Mouse (Mus musculus) urinary bladder, adult 18-20 months (tissue): ENCODE data around the gene Eef1akmt3.
"Not testable (repeated sequence)": the region's sequence is repeated elsewhere in the genome, so short reads cannot be mapped to it uniquely, and the experiment has no call there.

ENCODE experiments used
- DNase-seq, 2 experiments: peaks; one replicate each; pipeline ENCODE4 v3.0.0; 2022; ENCODE audit warnings: low spot score in 2 of 2, mixed read lengths in 2 of 2

Eef1akmt3 gene

DNA sequence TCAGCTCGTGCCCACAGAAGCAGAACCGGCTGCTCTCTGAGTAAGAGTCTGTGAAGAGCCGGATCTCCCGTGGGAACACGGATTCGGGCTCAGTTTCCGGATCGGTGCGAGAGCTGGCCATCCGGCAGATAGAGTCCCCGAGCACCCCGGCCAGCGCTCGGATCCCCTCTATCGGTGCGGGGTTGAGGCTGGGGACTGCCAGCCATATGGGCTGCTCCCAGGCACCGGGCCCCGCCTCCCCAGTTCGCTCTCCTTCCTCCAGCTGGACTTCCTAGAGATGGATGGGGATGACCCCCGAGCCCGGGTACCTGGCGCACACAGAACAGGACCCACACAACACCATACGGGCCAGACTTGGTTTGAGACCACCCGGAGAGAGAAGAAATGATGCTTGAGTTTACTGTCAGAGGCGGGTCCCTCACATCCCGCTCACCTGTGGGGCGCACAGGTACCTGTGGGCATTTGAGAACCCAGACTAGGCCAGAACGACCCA, at the start of gene Eef1akmt3, which contains the start of gene Mettl1:
Gene Eef1akmt3, minus strand, starts transcription at position 240 of the 493 bp plus-strand sequence.
Gene Mettl1, plus strand, starts transcription at position 141 of the 493 bp plus-strand sequence.
- DNase-seq, result no peak

- no peak for DNase-seq
Observed at GRCm38 (mm10) chr10:127090560-127091411, 49.5 kb upstream of the Eef1akmt3 start.

DNA sequence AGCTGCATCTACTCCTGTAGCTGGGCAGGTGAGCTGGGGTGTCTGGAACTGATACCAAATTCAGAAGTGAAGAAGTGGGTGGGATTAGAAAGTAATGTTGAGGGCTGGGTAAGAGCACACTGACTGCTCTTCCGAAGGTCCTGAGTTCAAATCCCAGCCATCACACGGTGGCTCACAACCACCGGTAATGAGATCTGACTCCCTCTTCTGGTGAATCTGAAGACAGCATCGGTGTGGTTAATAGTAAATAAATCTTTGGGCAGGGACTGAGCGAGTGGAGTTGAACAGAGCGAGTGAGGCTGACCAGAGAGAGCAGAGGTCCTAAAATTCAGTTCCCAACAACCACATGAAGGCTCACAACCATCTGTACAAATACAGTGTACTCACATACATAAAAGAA, 44.3 kb upstream of the Eef1akmt3 start:
- DNase-seq, result no peak

DNA sequence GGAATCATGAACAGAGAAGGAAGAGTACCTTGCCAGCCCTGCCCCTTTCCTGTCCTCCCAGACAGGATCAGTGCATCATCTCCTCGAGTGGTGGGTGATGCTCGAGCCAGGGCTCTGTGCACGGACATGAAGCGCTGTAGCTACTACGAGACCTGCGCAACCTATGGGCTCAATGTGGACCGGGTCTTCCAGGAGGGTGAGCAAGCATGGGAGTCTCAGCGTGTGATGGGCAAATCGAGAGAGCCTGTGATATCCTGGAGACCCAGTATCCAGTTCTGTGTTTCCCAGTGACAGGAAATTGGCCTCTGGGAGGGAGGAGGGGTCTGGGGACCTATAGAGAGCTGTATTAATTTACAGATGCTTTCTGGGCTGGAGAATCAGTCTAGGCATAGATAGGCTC, 43.7 kb upstream of the Eef1akmt3 start:
- DNase-seq, result no peak

DNA sequence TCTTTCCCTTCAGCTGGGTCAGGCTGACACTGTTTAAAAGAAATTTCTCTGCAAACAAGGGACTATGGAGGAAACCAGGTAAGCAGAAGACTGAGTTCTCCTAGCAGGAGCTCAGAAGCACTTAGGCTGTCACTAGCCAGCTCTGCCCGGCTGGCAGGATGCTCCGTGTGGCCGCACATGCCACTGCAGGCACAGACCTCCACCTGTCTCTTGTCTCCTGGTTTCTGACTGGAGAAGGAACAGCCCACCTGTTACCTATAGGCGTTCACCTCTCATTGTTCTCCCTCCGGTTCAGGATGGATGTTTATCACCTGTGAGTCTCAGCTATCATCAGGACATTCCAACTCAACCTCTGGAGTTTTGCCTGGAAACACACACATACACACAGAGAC, 42.6 kb upstream of the Eef1akmt3 start:
- no peak for DNase-seq

GRCm38 (mm10) chr10:127083292-127083914, 42.1 kb upstream of the Eef1akmt3 start:
- DNase-seq, result no peak

DNA sequence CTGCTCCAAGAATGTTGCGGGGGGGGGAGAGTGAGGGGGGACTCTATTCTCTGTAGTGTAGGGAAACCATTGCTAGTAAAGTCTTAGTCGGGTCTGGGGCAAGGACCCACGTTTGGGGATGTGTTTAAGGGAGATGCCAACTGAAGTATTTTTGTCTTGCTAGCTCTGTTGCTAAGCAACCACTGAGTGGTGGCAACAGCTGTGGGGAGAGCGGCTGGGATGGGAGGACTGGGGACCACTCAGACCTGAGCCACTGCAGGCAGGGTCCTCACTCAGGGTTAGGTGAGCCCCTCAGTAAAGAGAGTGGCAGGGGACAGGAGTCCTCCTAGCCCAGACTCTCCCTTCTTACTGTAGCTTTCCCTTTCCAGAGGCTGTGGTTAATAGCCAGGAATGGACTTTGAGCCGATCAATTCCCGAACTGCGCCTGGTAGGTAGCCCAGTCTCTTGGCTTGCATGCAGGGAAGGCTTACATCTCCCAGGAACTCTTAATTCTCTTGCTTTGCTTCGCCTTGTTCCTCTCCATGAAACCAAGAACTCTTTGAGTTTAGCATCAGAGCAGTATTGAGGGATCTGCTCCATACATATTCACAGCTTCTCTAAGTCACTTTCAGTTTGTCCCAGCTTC, 40.8 kb upstream of the Eef1akmt3 start:
- DNase-seq, result no peak

- no peak for DNase-seq
Observed at GRCm38 (mm10) chr10:127080901-127081780, 39.8 kb upstream of the Eef1akmt3 start.

GRCm38 (mm10) chr10:127079665-127080391, 38.5 kb upstream of the Eef1akmt3 start:
- DNase-seq, result no peak

DNA sequence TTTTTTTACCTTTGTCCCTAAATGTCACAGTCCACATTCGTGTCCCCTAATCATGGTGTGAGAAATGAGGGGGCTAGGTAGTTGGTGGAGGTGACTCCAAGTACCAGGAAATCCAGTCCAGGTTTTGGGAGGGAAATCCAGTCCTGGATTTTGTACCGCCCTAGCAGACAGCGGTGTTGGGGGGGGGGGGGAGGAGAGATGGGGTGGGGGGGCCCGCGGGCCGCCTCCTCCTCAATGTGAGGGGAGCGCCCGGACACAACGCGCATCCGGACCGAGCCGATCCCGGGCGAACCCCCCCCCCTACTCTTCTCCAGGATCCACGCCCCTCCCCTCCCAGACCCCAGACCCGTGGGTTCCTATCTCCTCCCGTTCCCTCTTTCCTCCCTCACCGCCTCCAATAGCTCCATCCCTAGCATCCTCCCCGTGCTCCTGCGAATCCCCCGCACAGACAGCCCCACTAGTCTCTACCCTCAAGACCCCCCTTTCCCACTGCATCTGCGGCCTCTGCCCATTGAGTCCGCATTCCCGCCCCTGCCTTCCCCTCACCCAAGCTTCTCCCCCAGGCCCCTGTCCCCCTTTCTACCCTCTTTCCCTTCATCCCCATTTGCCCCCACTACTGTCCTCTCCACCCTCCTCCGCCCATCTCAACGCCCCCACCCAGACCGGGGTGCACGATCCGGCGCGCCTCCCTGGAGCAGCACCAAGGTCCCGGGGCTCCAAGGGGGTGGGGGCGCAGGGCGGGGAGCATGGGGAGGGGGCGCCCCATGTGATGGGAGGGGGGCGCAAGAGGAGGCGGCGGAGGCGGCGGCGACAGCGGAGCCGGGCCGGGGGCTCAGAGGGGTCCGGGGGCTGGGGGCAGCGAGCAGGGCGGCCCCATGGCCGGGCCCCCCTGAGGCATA, 37.6 kb upstream of the Eef1akmt3 start:
- DNase-seq, result no peak

DNA sequence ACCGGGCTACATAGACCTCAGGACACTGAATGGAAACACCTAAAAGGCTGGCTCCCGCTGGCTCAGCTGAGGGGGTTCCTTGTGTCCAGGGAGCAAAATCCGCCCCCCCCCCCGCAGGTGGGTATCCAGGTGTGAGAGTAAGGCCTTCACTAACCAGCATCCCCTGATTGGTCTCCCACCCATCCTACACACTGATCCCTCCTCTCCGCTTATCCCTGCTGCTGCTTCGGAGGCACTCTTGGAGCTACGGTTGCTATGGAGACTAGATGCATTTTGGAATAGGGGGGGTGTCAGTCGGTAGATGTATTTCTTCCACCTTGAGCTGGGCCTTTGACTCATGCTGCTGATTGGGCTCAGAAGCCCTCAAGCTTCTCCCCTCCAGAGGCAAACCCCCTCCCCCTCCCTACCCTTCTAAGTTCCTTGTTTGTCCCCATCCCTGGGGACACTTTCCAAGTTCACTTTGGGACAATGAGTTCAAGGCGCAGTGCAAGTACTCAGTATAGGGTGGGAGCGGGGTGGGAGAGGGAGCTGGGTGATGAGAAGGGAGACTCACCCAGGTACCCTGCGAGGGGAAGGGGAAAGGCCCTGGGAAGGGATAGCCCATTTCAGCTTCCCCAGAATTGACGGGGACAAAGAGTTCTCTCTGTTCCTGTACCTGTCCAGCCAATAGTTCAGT, 36.8 kb upstream of the Eef1akmt3 start:
- DNase-seq, result no peak

DNA sequence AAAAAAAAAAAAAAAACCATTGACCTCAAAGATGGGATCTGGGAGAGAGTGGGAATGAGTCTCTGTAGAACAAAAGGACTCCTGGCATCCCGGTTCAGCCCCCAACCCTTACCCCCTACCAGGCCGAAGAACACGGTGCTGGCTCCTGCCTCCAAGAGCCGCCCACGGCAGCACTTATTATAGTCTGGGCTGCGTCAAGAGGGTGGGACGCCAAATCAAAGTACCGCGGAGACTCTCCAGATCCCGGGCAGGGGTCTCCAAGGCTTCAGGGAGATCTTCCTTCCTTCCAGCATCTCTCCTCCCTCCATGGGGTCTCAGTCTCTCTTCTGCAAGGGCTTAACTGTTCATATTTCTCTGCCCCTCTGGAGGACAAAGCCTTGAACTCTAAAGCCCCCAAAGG, 36.2 kb upstream of the Eef1akmt3 start:
- no peak for DNase-seq

- DNase-seq, result no peak
Observed at GRCm38 (mm10) chr10:127076082-127076481, 34.8 kb upstream of the Eef1akmt3 start.

GRCm38 (mm10) chr10:127075651-127076050, 34.3 kb upstream of the Eef1akmt3 start:
- no peak for DNase-seq

DNA sequence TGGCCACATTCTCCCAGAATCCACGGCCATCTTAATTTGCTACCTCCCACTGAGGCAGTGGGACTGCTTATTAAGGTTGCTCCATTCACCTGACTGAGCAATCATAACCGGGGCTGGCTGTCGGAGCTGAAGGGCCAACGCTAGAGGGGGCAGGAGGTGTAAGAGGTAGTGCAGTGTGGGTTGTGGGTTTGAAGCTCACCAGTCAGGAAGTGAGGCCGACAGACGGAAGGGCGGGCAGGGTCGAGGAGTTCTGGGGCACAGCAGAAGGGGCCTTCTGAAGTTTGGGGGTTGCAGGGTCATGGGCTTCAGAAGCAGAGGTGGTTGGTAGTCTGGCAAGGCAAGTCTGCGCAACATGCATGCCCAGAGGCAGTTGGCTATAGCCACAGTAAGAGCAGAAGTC, 33.8 kb upstream of the Eef1akmt3 start, which contains the start of gene Agap2:
Gene Agap2, plus strand, starts transcription at position 205 of the 400 bp plus-strand sequence.
- DNase-seq, result no peak

- DNase-seq, result no peak
Observed at GRCm38 (mm10) chr10:127073981-127074380, 32.7 kb upstream of the Eef1akmt3 start.

DNA sequence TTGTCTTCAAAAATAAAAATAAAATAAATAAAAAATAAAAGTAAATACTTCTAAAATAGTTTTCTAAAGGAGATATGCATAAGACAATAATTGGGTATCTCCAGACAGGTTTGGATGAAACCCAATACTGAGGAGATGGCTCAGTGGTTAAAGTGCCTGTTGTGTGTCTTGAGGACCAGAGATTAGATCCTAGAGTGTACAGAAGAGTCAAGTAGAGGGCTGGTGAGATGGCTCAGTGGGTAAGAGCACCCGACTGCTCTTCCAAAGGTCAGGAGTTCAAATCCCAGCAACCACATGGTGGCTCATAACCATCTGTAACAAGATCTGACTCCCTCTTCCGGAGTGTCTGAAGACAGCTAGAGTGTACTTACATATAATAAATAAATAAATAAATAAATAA, 31.7 kb upstream of the Eef1akmt3 start:
- not testable (repeated sequence) for DNase-seq

DNA sequence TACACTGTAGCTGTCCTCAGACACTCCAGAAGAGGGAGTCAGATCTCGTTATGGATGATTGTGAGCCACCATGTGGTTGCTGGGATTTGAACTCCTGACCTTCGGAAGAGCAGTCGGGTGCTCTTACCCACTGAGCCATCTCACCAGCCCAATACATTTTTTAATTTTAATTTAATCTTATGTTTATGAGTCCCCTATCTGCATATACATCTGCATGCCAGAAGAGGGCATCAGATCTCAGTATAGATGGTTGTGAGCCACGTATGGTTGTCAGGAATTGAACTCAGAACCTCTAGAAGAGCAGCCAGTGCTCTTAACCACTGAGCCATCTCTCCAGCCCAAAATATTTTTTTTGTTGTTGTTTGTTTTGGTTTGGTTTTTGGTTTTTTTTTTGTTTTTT, 31.0 kb upstream of the Eef1akmt3 start:
- DNase-seq, result not testable (repeated sequence)

- DNase-seq, result no peak
Observed at GRCm38 (mm10) chr10:127071203-127071602, 29.9 kb upstream of the Eef1akmt3 start.
